Mouse (Mus musculus) CH12.LX (cell line): Measurements from ENCODE around the gene Agpat3. TPM values are rescaled to one million over a fixed set of nuclear protein-coding genes. Genes with fewer than 3 reads are reported as not detected.

Experiments used
- DNase-seq: peaks from one replicate; pipeline ENCODE4 v3.0.0-alpha.2; 2013; ENCODE audit errors: extremely low read depth
- H3K27ac ChIP-seq: 2 replicates; pipeline ENCODE4 v1.5.1; 2012; ENCODE audit warnings: low read depth, mild to moderate bottlenecking, control low read depth, moderate library complexity; ENCODE audit not compliant: insufficient read depth
- H3K27me3 ChIP-seq: replicated peaks from 2 replicates; pipeline ENCODE3; 2012; ENCODE audit warnings: inconsistent platforms
- H3K36me3 ChIP-seq, 2 experiments: replicated peaks in 1 of 2; 2 replicates each; pipeline versions ENCODE3 to v1.6.1; 2012; ENCODE audit warnings: inconsistent platforms in 1 of 2, low read length in 1 of 2, mild to moderate bottlenecking in 1 of 2, mixed read lengths in 1 of 2, moderate library complexity in 1 of 2; ENCODE audit not compliant: control insufficient read depth in 1 of 2, insufficient read depth in 1 of 2
- H3K4me1 ChIP-seq, 2 experiments: 2 replicates each; pipeline ENCODE4 v1.6.1; 2012; ENCODE audit warnings: inconsistent platforms in 1 of 2, moderate library complexity in 1 of 2; ENCODE audit not compliant: insufficient read depth in 2 of 2, control insufficient read depth in 1 of 2
- H3K4me2 ChIP-seq: 2 replicates; pipeline ENCODE4 v1.6.1; 2012; ENCODE audit warnings: low read depth, mild to moderate bottlenecking, control low read depth; ENCODE audit not compliant: poor library complexity, insufficient read depth, severe bottlenecking
- H3K4me3 ChIP-seq, 3 experiments: fragments of 150-350 bp in 1 of 3; sonication (generic) in 1 of 3; replicated peaks in 1 of 3; 2 replicates each; pipeline versions ENCODE3 to v1.5.1; 2011 to 2012; ENCODE audit warnings: low read depth in 2 of 3, low read length in 2 of 3, mild to moderate bottlenecking in 2 of 3, moderate library complexity in 2 of 3, control low read depth in 1 of 3, improper control_type of control experiment in 1 of 3, inconsistent platforms in 1 of 3, mixed read lengths in 1 of 3; ENCODE audit not compliant: poor library complexity in 1 of 3
- H3K79me2 ChIP-seq: replicated peaks from 2 replicates; pipeline ENCODE4 v1.6.1; 2012; ENCODE audit warnings: mild to moderate bottlenecking, moderate library complexity; ENCODE audit not compliant: control insufficient read depth, poor library complexity, insufficient read depth, severe bottlenecking; ENCODE audit errors: extremely low read depth
- H3K9ac ChIP-seq: 2 replicates; pipeline ENCODE4 v1.6.1; 2012; ENCODE audit warnings: low read depth, mild to moderate bottlenecking, control low read depth, moderate library complexity; ENCODE audit not compliant: insufficient read depth
- H3K9me3 ChIP-seq: replicated peaks from 2 replicates; pipeline ENCODE3; 2012; ENCODE audit warnings: low read length, inconsistent platforms, mixed read lengths
- BHLHE40 ChIP-seq: IDR thresholded peaks from 2 replicates; pipeline ENCODE4 v1.6.1; 2011; ENCODE audit warnings: mild to moderate bottlenecking, low read depth, low read length, improper control_type of control experiment
- CHD1 ChIP-seq: IDR thresholded peaks from 2 replicates; pipeline ENCODE4 v1.6.1; 2012; ENCODE audit warnings: low read depth, low read length, improper control_type of control experiment, inconsistent platforms
- E2F4 ChIP-seq: IDR thresholded peaks from 2 replicates; pipeline ENCODE4 v1.6.1; 2011; ENCODE audit warnings: low read depth, low read length, improper control_type of control experiment; ENCODE audit not compliant: insufficient replicate concordance
- ELF1 ChIP-seq: IDR thresholded peaks from 2 replicates; pipeline ENCODE4 v1.6.1; 2014; ENCODE audit warnings: low read depth, mild to moderate bottlenecking, inconsistent platforms, low read length, improper control_type of control experiment
- EP300 ChIP-seq: IDR thresholded peaks from 2 replicates; pipeline ENCODE4 v1.6.1; 2011; ENCODE audit warnings: low read length, improper control_type of control experiment
- GABPA ChIP-seq: IDR thresholded peaks from 2 replicates; pipeline ENCODE4 v1.6.1; 2012; ENCODE audit warnings: low read depth, low read length, improper control_type of control experiment, inconsistent platforms; ENCODE audit not compliant: insufficient replicate concordance
- HCFC1 ChIP-seq: IDR thresholded peaks from 2 replicates; pipeline ENCODE4 v1.6.1; 2012; ENCODE audit warnings: low read depth, mild to moderate bottlenecking, inconsistent platforms, low read length, improper control_type of control experiment
- IRF4 ChIP-seq: IDR thresholded peaks from 2 replicates; pipeline ENCODE4 v1.6.1; 2014; ENCODE audit warnings: low read depth, mild to moderate bottlenecking, inconsistent platforms, low read length, improper control_type of control experiment
- JUN ChIP-seq: IDR thresholded peaks from 2 replicates; pipeline ENCODE4 v1.6.1; 2011; ENCODE audit warnings: low read depth, mild to moderate bottlenecking, low read length, improper control_type of control experiment, moderate library complexity; ENCODE audit not compliant: insufficient read depth
- JUND ChIP-seq: conservative IDR thresholded peaks from 2 replicates; pipeline ENCODE4 v1.6.1; 2011; ENCODE audit warnings: low read depth, low read length, improper control_type of control experiment
- KAT2A ChIP-seq: IDR thresholded peaks from 2 replicates; pipeline ENCODE4 v1.6.1; 2012; ENCODE audit warnings: low read length, improper control_type of control experiment, inconsistent platforms; ENCODE audit not compliant: insufficient replicate concordance
- MAX ChIP-seq: IDR thresholded peaks from 2 replicates; pipeline ENCODE4 v1.6.1; 2011; ENCODE audit warnings: low read length, improper control_type of control experiment
- MEF2A ChIP-seq: IDR thresholded peaks from 2 replicates; pipeline ENCODE4 v1.6.1; 2014; ENCODE audit warnings: low read depth, mild to moderate bottlenecking, inconsistent platforms, low read length, improper control_type of control experiment, borderline replicate concordance
- MYC ChIP-seq: IDR thresholded peaks from 2 replicates; pipeline ENCODE4 v1.6.1; 2011; ENCODE audit warnings: low read depth, mild to moderate bottlenecking, improper control_type of control experiment, low read length
- NELFE ChIP-seq: IDR thresholded peaks from 2 replicates; pipeline ENCODE4 v1.6.1; 2011; ENCODE audit warnings: low read depth, low read length, improper control_type of control experiment
- NRF1 ChIP-seq: IDR thresholded peaks from 2 replicates; pipeline ENCODE4 v1.6.1; 2014; ENCODE audit warnings: low read depth, mild to moderate bottlenecking, inconsistent platforms, low read length, improper control_type of control experiment, moderate library complexity
- PAX5 ChIP-seq: IDR thresholded peaks from 2 replicates; pipeline ENCODE4 v1.6.1; 2012; ENCODE audit warnings: low read length, inconsistent platforms, mixed read lengths
- POLR2A ChIP-seq: IDR thresholded peaks from 2 replicates; pipeline ENCODE4 v1.6.1; 2011; ENCODE audit warnings: low read depth, mild to moderate bottlenecking, improper control_type of control experiment, low read length
- RAD21 ChIP-seq: IDR thresholded peaks from 2 replicates; pipeline ENCODE4 v1.6.1; 2011; ENCODE audit warnings: low read depth, mild to moderate bottlenecking, low read length, improper control_type of control experiment, moderate library complexity
- SIN3A ChIP-seq: IDR thresholded peaks from 2 replicates; pipeline ENCODE4 v1.6.1; 2012; ENCODE audit warnings: low read length, improper control_type of control experiment, inconsistent platforms
- SMC3 ChIP-seq: IDR thresholded peaks from 2 replicates; pipeline ENCODE4 v1.6.1; 2011; ENCODE audit warnings: low read depth, low read length, improper control_type of control experiment
- TBP ChIP-seq: conservative IDR thresholded peaks from 2 replicates; pipeline ENCODE4 v1.6.1; 2011; ENCODE audit warnings: low read depth, low read length, improper control_type of control experiment
- TCF12 ChIP-seq: IDR thresholded peaks from 2 replicates; pipeline ENCODE4 v1.6.1; 2014; ENCODE audit warnings: low read depth, mild to moderate bottlenecking, inconsistent platforms, low read length, improper control_type of control experiment
- UBTF ChIP-seq: IDR thresholded peaks from 2 replicates; pipeline ENCODE4 v1.6.1; 2012; ENCODE audit warnings: low read depth, mild to moderate bottlenecking, inconsistent platforms, low read length, improper control_type of control experiment, moderate library complexity
- USF1 ChIP-seq: IDR thresholded peaks from 2 replicates; pipeline ENCODE4 v1.6.1; 2014; ENCODE audit warnings: low read depth, mild to moderate bottlenecking, inconsistent platforms, low read length, improper control_type of control experiment
- USF2 ChIP-seq: conservative IDR thresholded peaks from 2 replicates; pipeline ENCODE4 v1.6.1; 2011; ENCODE audit warnings: low read depth, low read length, improper control_type of control experiment
- ZC3H11A ChIP-seq: IDR thresholded peaks from 2 replicates; pipeline ENCODE4 v1.6.1; 2012; ENCODE audit warnings: low read depth, mild to moderate bottlenecking, inconsistent platforms, low read length, improper control_type of control experiment
- ZKSCAN1 ChIP-seq: IDR thresholded peaks from 2 replicates; pipeline ENCODE4 v1.6.1; 2012; ENCODE audit warnings: low read depth, inconsistent platforms, low read length, improper control_type of control experiment, borderline replicate concordance
- ZMIZ1 ChIP-seq: IDR thresholded peaks from 2 replicates; pipeline ENCODE4 v1.6.1; 2012; ENCODE audit warnings: low read depth, mild to moderate bottlenecking, inconsistent platforms, low read length, improper control_type of control experiment
- ZNF384 ChIP-seq: IDR thresholded peaks from 2 replicates; pipeline ENCODE4 v1.6.1; 2012; ENCODE audit warnings: low read depth, low read length, improper control_type of control experiment, inconsistent platforms
- dilution Hi-C: fragments of 300-500 bp; cut with MboI; formaldehyde crosslinking; loops from 2 replicates; pipeline ENCODE4 v1.14.3; 2020; ENCODE audit warnings: low sequenced_read_pairs; ENCODE audit not compliant: extremely low pct_unique_long_range_greater_than_20kb, extremely low pct_ligation_motif_present
- in situ Hi-C: fragments of 300-500 bp; cut with MboI; formaldehyde crosslinking; loops from 3 replicates; pipeline ENCODE4 v1.14.3; 2019; ENCODE audit warnings: low sequenced_read_pairs, low pct_ligation_motif_present, low pct_unique_long_range_greater_than_20kb, mixed read lengths
- polyA plus RNA-seq: library from polyadenylated mRNA; unstranded; fragments of >175 nt; gene quantifications from 2 replicates; pipeline ENCODE4 v1.2.1, GENCODE M21; 2012; ENCODE audit warnings: low read depth; ENCODE audit not compliant: insufficient read length
- total RNA-seq, 2 experiments: library from RNA; depleted of rRNA; stranded (reverse); fragments of 300-350 nt in 1 of 2; fragments of >200 nt in 1 of 2; gene quantifications; 2 replicates each; pipeline ENCODE4 v1.2.3; 2012 to 2014

Agpat3 gene
- total and polyA plus RNA-seq, 3 experiments, result 36.7 to 67.2 (median 63.1) TPM

DNA sequence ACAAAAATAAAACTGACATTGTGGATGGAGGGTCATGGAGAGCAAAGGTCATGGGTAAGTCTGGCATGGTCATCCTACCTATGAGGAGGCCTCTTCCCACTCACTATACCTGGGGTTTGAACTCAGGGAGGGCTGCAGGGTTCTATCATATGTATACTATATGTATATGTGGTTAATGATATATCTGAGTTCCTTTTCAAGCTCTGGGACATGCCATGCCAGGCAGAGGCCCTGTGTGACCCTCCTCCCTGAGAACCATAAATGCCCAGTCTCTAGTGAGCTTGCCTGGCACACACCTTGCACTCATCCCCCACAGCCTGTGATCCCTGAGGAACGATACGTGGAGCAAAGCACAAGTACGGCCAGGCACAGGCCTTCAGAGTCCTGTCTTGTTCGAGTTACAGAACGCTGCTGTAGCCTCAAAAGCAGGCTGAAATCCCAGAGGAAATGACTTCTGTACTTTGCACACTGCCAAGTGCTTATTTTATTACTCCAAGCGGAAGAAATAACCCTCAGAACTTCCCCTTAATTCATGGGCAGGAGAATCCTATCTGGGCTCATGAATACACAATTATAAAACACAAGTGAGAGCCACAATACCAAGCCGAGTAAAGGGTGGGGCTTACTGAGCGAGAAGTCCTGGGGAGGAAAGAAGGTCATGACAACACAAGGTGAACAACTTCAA lies 124.3 kb downstream of the Agpat3 start:
- in situ Hi-C loops, result no loop called here
- no peak overlapping the region; the same call in 1 of the 2 replicates for H3K4me2 ChIP-seq
- no peak overlapping the region for H3K4me3 ChIP-seq
- no peaks in the 10 kb centered on the region for H3K9me3 ChIP-seq
- peaks cover 34 to 84% of the 10 kb centered on the region in 2 experiments for H3K4me1 ChIP-seq
- H3K27ac ChIP-seq, result peak overlapping the region; percentile 60
- peaks cover 8 to 50% of the 10 kb centered on the region in 2 experiments for H3K36me3 ChIP-seq
- no peak for DNase-seq
- dilution Hi-C loops, result no loop called here
- 0 out of 2 replicates have a peak overlapping the region, but pooled peaks have one; percentile 4 for H3K9ac ChIP-seq
- TF ChIP-seq EP300, result no peak
- no peak for TF ChIP-seq ZNF384
- TF ChIP-seq MYC, result no peak
- TF ChIP-seq JUN, result no peak
- no peaks in the 10 kb centered on the region; the same call in 1 of the 2 replicates for H3K79me2 ChIP-seq
- H3K27me3 ChIP-seq, result no peaks in the 10 kb centered on the region

DNA sequence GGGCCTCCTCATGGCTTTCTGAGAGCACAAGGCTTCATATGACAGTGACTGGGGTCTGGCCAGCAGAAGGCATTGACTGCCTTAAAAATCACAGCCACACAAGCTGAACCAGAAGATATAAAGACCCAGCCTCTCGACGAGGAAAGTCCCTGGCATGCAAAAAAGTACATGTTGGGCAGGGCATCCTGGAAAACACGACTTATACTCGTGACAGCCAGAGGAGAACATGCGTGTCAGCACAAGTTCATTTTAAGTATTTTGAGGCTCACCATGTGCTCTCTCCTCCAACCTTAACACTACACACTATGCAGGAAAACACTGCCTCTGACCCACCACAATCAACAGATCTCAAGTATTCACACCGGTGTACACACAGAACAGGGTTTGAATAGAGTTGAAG lies 128.2 kb downstream of the Agpat3 start:
- H3K4me3 ChIP-seq, result no peak overlapping the region
- H3K9me3 ChIP-seq, result no peaks in the 10 kb centered on the region
- H3K27me3 ChIP-seq, result no peaks in the 10 kb centered on the region
- H3K4me1 ChIP-seq, result peaks cover 34 to 88% of the 10 kb centered on the region in 2 experiments
- peak overlapping the region; percentile 52 for H3K4me2 ChIP-seq
- H3K36me3 ChIP-seq, result peaks cover 29 to 56% of the 10 kb centered on the region in 2 experiments
- dilution Hi-C loops, result no loop called here
- in situ Hi-C loops, result loop anchor here (5.0 kb wide), 1 partner anchor 37 kb away; the partner anchor contains the start of gene Pwp2
- H3K9ac ChIP-seq, result 0 out of 2 replicates have a peak overlapping the region, but pooled peaks have one; percentile 41
- peak; percentile 74 for DNase-seq
- peak overlapping the region; percentile 86 for H3K27ac ChIP-seq
- H3K79me2 ChIP-seq, result no peaks in the 10 kb centered on the region
- no peak for TF ChIP-seq ZKSCAN1
- TF ChIP-seq UBTF, result no peak
- peak; percentile 57 for TF ChIP-seq SIN3A
- 0 out of 2 replicates have a peak, but pooled peaks have one; percentile 15 for TF ChIP-seq ELF1
- no peak for TF ChIP-seq USF2
- TF ChIP-seq ZC3H11A, result no peak
- TF ChIP-seq SMC3, result peak; percentile 8; the same call in 1 of the 2 replicates
- TF ChIP-seq TCF12, result peak; percentile 74; the same call in 1 of the 2 replicates
- TF ChIP-seq IRF4, result peak; percentile 79
- TF ChIP-seq JUND, result no peak
- peak; percentile 82 for TF ChIP-seq MEF2A
- no peak for TF ChIP-seq E2F4
- no peak for TF ChIP-seq KAT2A
- peak; percentile 98 for TF ChIP-seq BHLHE40
- no peak for TF ChIP-seq HCFC1
- TF ChIP-seq NRF1, result peak; percentile 41; the same call in 1 of the 2 replicates
- TF ChIP-seq ZMIZ1, result no peak
- TF ChIP-seq MYC, result peak; percentile 98
- TF ChIP-seq USF1, result no peak
- peak; percentile 84; the same call in 1 of the 2 replicates for TF ChIP-seq CHD1
- no peak for TF ChIP-seq PAX5
- TF ChIP-seq RAD21, result peak; percentile 27
- TF ChIP-seq ZNF384, result no peak
- no peak; the same call in 1 of the 2 replicates for TF ChIP-seq POLR2A
- 0 out of 2 replicates have a peak, but pooled peaks have one; percentile 49 for TF ChIP-seq TBP
- no peak; the same call in 1 of the 2 replicates for TF ChIP-seq NELFE
- TF ChIP-seq GABPA, result no peak
- peak; percentile 97 for TF ChIP-seq MAX
- TF ChIP-seq EP300, result peak; percentile 48; the same call in 1 of the 2 replicates
